Mouse (Mus musculus) left cerebral cortex, adult 18-20 months (tissue): Measurements from ENCODE around the gene H2al1f. TPM values are rescaled to one million over a fixed set of nuclear protein-coding genes. Genes with fewer than 3 reads are reported as not detected.

Experiments used
- total RNA-seq, 2 experiments: library from RNA; stranded (reverse); gene quantifications; 2 replicates each; pipeline ENCODE4 v1.2.3; 2021

H2al1f gene
- total RNA-seq, 2 experiments from 2014 or later, result not detected

Other genes starting within 250 kb of the H2al1f start
- not detected for gene H2al1a, start 15.9 kb upstream of the H2al1f start, total RNA-seq
- not detected for gene H2al1b, start 12.7 kb upstream of the H2al1f start, total RNA-seq
- gene H2al1c, start 9.5 kb upstream of the H2al1f start, total RNA-seq, result not detected
- gene H2al1d, start 6.3 kb upstream of the H2al1f start, total RNA-seq, result not detected
- not detected for gene H2al1e, start 3.2 kb upstream of the H2al1f start, total RNA-seq
- not detected for gene H2al1g, start 3.1 kb downstream of the H2al1f start, total RNA-seq
- not detected for gene H2al1h, start 6.3 kb downstream of the H2al1f start, total RNA-seq
- gene H2al1i, start 9.5 kb downstream of the H2al1f start, total RNA-seq, result not detected
- not detected for gene H2al1j, start 12.7 kb downstream of the H2al1f start, total RNA-seq